In the genomic region with DNA sequence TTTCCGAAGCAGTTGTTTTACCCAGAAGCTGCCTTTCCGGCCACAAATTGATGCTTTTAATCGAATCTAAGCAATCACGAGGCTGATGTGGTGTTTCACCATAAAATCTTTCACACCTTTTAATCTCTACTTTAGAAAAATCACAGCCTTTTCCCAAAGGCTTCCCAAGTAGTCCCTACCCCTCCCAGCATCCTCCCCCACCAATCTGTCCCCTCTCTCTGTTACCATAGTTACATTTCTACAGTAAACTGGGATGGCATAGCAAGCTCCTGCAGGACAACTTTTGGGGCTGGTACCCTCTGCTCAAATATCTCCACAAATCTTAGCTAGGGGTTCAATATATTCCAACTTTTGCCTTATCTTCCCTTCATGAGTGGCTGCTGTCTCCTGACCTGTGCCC, we compare ENCODE assay signal across 12 mouse cellular contexts.
"Had no signal": no experiment of that assay in that cellular context is flagged by ENCODE, and none has a peak within 500 bp of the region (broad histone marks: within the 10 kb centered on the region; RNA-seq: fewer than 3 reads in every experiment).

No protein-coding gene starts in this region.

- H3K4me2 ChIP-seq: limb, embryonic 13.5 days; midbrain, embryonic 12.5 days; neural tube, embryonic 13.5 days had no signal

- H3K27ac ChIP-seq: limb, embryonic 13.5 days; liver, embryonic 14.5 days; midbrain, embryonic 12.5 days; neural tube, embryonic 13.5 days had no signal

- H3K4me3 ChIP-seq: limb, embryonic 13.5 days; midbrain, embryonic 12.5 days; neural tube, embryonic 13.5 days had no signal

- ATAC-seq: midbrain, embryonic 16.5 days had no signal

- DNase-seq: kidney, adult 18-20 months; kidney, postnatal 10 days; left cerebral cortex, postnatal 4 days; lung, adult 18-20 months; spleen, adult 18-20 months; thymus, adult 2 months; thymus, postnatal 25 days had no signal

- H3K4me1 ChIP-seq: limb, embryonic 13.5 days; midbrain, embryonic 12.5 days; neural tube, embryonic 13.5 days had no signal

- H3K27me3 ChIP-seq: limb, embryonic 13.5 days; midbrain, embryonic 12.5 days; neural tube, embryonic 13.5 days had no signal

- H3K9ac ChIP-seq: limb, embryonic 13.5 days; liver, embryonic 14.5 days; midbrain, embryonic 12.5 days; neural tube, embryonic 13.5 days had no signal

- H3K36me3 ChIP-seq: limb, embryonic 13.5 days; midbrain, embryonic 12.5 days; neural tube, embryonic 13.5 days had no signal

- H3K9me3 ChIP-seq: midbrain, embryonic 12.5 days; neural tube, embryonic 13.5 days had no signal
